Comparison of ENCODE assay signal across 8 mouse cellular contexts in the genomic region with DNA sequence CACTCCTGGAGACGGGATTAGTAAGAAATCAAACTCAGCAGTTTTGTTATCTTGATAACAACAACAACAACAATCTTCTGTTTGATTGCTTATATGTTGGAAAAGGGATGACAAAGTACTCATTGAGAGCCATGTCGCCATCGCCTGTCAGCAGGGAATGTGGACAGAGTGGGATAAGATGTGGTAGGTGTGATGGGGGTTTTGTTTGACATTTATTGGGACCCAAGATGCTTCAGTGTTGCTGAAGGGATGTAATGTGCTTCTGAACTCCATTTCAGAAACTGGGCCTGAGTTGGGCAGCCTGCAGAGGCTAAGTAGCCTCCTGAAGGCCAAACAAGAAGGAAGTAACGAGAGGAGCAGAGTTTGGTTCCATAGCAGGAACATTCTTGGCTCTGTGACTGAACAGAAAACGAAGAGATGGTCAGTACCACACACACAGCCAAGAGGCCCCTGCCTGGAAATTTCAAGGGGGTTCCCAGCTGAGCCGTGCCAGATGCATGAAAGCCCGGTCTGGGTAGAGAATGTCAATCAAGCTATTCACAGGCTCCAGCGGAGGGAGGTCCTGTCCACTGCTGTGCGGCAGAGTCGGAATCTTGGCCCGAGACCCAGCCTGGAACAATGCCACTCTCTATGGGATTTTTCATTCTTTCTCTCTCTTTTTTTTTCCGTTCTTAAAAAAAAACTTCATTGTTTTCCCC. TPM values are rescaled to one million over a fixed set of nuclear protein-coding genes. Genes with fewer than 3 reads are reported as not detected.
DNase-seq lines count a peak whose midpoint lies in the region; ATAC-seq lines count a peak whose summit lies in the region.

No protein-coding gene starts in this region.

- H3K27ac ChIP-seq in embryonic facial prominence, embryonic 11.5 days (replicated peaks; ENCODE audit: low read depth, low read length): no peak overlapping the region
- peak overlapping the region; percentile 65 for H3K27ac ChIP-seq in heart, embryonic 13.5 days (replicated peaks)
- H3K27ac ChIP-seq in midbrain, embryonic 13.5 days: peak overlapping the region; percentile 6; the same call in 1 of the 2 replicates

- H3K36me3 ChIP-seq in embryonic facial prominence, embryonic 11.5 days (replicated peaks; ENCODE audit: control insufficient read depth, insufficient read depth, low read depth, low read length): no peaks in the 10 kb centered on the region
- no peaks in the 10 kb centered on the region for H3K36me3 ChIP-seq in heart, embryonic 13.5 days
- no peaks in the 10 kb centered on the region for H3K36me3 ChIP-seq in midbrain, embryonic 13.5 days

- no peak overlapping the region for H3K9ac ChIP-seq in embryonic facial prominence, embryonic 11.5 days (replicated peaks; ENCODE audit: low read length)
- no peak overlapping the region for H3K9ac ChIP-seq in heart, embryonic 13.5 days
- no peak overlapping the region for H3K9ac ChIP-seq in midbrain, embryonic 13.5 days (replicated peaks)

- no peak overlapping the region for H3K4me3 ChIP-seq in embryonic facial prominence, embryonic 11.5 days (ENCODE audit: low read depth, low read length)
- no peak overlapping the region; the same call in 1 of the 2 replicates for H3K4me3 ChIP-seq in heart, embryonic 13.5 days
- H3K4me3 ChIP-seq in midbrain, embryonic 13.5 days (replicated peaks): no peak overlapping the region

- peak; percentile 73; the same call in 1 of the 2 replicates for ATAC-seq in embryonic facial prominence, embryonic 11.5 days (replicated peaks; ENCODE audit: insufficient number of reproducible peaks, low FRiP score, low TSS enrichment, low read depth)
- peak; percentile 54; the same call in 1 of the 2 replicates for ATAC-seq in heart, embryonic 13.5 days (ENCODE audit: extremely low read depth, insufficient number of reproducible peaks, low FRiP score, low TSS enrichment)
- peak; percentile 98 for ATAC-seq in midbrain, embryonic 13.5 days

- no peaks in the 10 kb centered on the region for H3K4me1 ChIP-seq in embryonic facial prominence, embryonic 11.5 days (ENCODE audit: control insufficient read depth, insufficient read depth, low read length)
- peaks cover 20% of the 10 kb centered on the region for H3K4me1 ChIP-seq in heart, embryonic 13.5 days
- peaks cover 11% of the 10 kb centered on the region for H3K4me1 ChIP-seq in midbrain, embryonic 13.5 days (replicated peaks)

- DNase-seq in urinary bladder, postnatal 10 days (ENCODE audit: low spot score): peak; percentile 13
- DNase-seq in urinary bladder, postnatal 25 days (ENCODE audit: low spot score): no peak
- DNase-seq in embryonic facial prominence, embryonic 11.5 days (ENCODE audit: low spot score): peak; percentile 50
- DNase-seq in layer of hippocampus, postnatal 36 days: peak; percentile 30 to 34
- no peak for DNase-seq in thymus, postnatal 14 days
- DNase-seq in c-Kit-positive CD71-positive TER-119-positive erythroid progenitor cells, embryonic 14.5 days (ENCODE audit: low spot score): no peak

- WGBS in embryonic facial prominence, embryonic 11.5 days: 29% methylated on average over 12 of the region's 12 CpGs
- WGBS in heart, embryonic 13.5 days: 24% methylated on average over 12 of the region's 12 CpGs
- WGBS in midbrain, embryonic 13.5 days: 13% methylated on average over 12 of the region's 12 CpGs

- no peaks in the 10 kb centered on the region for H3K27me3 ChIP-seq in embryonic facial prominence, embryonic 11.5 days (ENCODE audit: control insufficient read depth, insufficient read depth, low read length)
- no peaks in the 10 kb centered on the region for H3K27me3 ChIP-seq in heart, embryonic 13.5 days (replicated peaks)
- peaks cover 14% of the 10 kb centered on the region for H3K27me3 ChIP-seq in midbrain, embryonic 13.5 days

- no peaks in the 10 kb centered on the region for H3K9me3 ChIP-seq in embryonic facial prominence, embryonic 11.5 days (replicated peaks; ENCODE audit: control insufficient read depth, low read length)
- H3K9me3 ChIP-seq in heart, embryonic 13.5 days: no peaks in the 10 kb centered on the region
- H3K9me3 ChIP-seq in midbrain, embryonic 13.5 days: no peaks in the 10 kb centered on the region

- no peak overlapping the region for H3K4me2 ChIP-seq in embryonic facial prominence, embryonic 11.5 days (ENCODE audit: low read depth, low read length)
- H3K4me2 ChIP-seq in heart, embryonic 13.5 days: peak overlapping the region; percentile 45
- 0 out of 2 replicates have a peak overlapping the region, but pooled peaks have one; percentile 9 for H3K4me2 ChIP-seq in midbrain, embryonic 13.5 days (replicated peaks)

RNA-seq across cellular contexts. Expression of a gene that starts 48.0 kb away (rescaled TPM):
- 22.6 and 26.5 TPM in 2 replicates for polyA plus RNA-seq in embryonic facial prominence, embryonic 11.5 days (2014; fragmentation: Nextera tagmentation; extraction: Ambion mirVana)
- 52.3 and 64.9 TPM in 2 replicates for polyA plus RNA-seq in heart, embryonic 13.5 days (2015; fragmentation: Nextera tagmentation; extraction: Ambion mirVana)
- 10 to 100 TPM; 64.4 to 66.1 TPM for total RNA-seq in layer of hippocampus, postnatal 36 days (2021)
- polyA plus RNA-seq in midbrain, embryonic 13.5 days (2015; fragmentation: Nextera tagmentation; extraction: Ambion mirVana): 53.5 and 54.4 TPM in 2 replicates

RNA-seq across cellular contexts. Expression of a gene that starts 49.1 kb away (rescaled TPM):
- 4.4 and 5.1 TPM in 2 replicates for polyA plus RNA-seq in embryonic facial prominence, embryonic 11.5 days (2014; fragmentation: Nextera tagmentation; extraction: Ambion mirVana)
- polyA plus RNA-seq in heart, embryonic 13.5 days (2015; fragmentation: Nextera tagmentation; extraction: Ambion mirVana): 3.8 and 4.2 TPM in 2 replicates
- 100 to 1,000 TPM; 202 to 208 TPM for total RNA-seq in layer of hippocampus, postnatal 36 days (2021)
- polyA plus RNA-seq in midbrain, embryonic 13.5 days (2015; fragmentation: Nextera tagmentation; extraction: Ambion mirVana): 6.3 TPM in 2 replicates

Comparison
In these comparisons a context has a peak if more than half of its experiments do, and no peak if none do; other contexts are left out.
1. DNase-seq: peak in urinary bladder, postnatal 10 days (single experiment), embryonic facial prominence, embryonic 11.5 days (single experiment) and layer of hippocampus, postnatal 36 days (2 of 2); none in urinary bladder, postnatal 25 days (single experiment), thymus, postnatal 14 days (single experiment) and c-Kit-positive CD71-positive TER-119-positive erythroid progenitor cells, embryonic 14.5 days (single experiment).
2. Peak in every context shown above with its lines, with median percentiles within 50 percentile points of each other: ATAC-seq.